Mouse (Mus musculus) spleen, adult 18-20 months (tissue): ENCODE results near the gene Tbx6.

Experiments
- DNase-seq, 2 experiments: peaks; one replicate each; pipeline ENCODE4 v3.0.0; 2022; ENCODE audit warnings: mixed read lengths in 2 of 2

Gene Tbx6

DNA sequence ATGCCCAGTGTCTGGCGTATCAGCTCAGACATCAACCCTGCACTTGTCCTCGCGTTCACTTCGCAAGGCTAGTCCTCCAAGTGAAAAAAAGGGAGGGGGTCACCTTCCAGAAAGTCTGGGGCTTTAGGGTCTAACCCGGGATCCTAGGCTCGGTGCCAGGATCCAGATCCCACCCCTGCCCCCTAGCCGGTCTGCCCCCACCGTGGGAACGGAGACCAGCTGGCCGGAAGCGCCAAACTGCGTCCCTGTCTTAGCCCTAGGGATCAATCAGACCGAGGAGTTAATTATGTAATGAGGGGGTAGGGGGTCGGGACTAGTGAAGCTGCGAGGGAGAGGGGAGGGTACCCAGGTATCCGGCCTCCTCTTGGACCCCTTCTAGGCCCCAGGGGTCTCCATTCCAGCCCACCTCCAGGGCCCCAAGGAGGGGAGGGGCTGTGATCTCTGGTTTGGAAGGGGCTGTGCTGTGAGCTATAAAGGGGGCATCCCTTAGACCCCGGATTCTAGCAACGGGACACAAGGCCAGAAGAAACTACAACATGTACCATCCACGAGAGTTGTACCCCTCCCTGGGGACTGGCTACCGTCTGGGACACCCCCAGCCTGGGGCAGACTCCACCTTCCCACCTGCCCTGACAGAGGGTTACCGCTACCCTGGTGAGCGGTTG, at the start of gene Tbx6:
Gene Tbx6 (plus strand): TSS at position 513 of the 665 bp plus-strand sequence.
- no peak for DNase-seq

DNA sequence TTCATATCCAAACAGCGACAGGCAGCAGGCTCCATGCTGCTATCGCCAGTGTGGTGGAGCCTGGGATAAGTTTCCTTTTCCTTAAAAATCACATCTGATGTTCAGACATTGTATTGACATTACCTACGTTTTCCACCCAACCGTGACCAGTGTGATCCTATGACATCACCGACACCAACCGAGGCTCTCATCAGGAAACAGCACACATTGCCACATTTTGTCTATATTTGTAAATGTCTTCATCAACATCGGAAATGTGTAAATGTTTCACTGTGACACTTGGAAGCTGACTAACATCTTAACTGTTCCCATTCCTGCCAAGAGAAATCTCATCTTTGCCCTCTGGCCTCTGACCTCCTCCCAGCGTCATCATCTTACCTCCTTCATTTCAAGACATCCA, 45.2 kb upstream of the Tbx6 start:
- DNase-seq, result no peak

DNA sequence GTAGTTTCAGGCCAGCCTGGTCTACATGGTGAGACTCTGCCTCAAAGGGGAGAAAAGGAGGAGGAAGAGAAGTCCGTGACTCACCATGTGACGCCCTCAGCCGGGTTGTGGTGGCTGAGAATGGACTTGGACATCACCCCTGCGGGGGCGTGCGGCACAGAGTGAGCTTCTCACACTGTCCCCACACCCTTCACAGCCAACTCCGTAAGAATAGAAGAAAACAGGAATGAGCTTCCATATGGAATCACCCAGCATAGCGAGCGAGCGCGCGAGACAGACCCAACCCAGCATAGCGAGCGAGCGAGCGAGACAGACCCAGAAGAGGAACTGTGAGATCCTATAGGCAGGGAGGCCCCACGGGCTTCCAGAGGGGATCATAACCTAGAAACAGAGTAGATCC, 41.7 kb upstream of the Tbx6 start:
- DNase-seq, result no peak

DNA sequence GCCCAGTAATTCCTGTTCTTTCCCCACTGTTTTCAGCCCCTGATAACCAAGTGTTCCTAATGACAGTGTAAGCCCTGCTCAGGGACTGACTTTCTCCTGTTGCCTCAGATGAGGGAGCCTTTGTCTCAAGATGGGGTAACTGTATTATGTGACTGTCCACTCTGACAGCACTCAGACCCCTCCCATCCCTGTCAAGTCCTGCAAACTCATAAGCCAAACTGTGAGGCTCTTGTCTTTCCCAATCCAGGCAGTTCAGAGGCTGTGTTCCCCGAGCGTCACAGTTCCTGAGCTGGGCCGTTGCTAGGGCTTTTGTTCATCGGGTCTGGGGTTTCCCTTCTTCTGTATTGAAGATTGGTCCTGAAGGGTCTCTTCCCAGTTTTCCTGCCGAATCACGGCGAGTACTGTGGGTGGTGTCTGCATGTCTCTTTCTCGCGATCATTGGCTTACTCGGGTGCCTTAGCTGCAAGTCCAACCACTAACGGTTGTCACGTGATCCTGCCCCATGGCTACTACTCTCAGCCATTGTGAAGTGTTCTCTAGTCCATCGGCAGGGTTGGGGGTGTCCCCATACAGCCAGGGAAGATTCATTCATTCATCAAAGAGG, 41.0 kb upstream of the Tbx6 start:
- DNase-seq, result no peak

DNA sequence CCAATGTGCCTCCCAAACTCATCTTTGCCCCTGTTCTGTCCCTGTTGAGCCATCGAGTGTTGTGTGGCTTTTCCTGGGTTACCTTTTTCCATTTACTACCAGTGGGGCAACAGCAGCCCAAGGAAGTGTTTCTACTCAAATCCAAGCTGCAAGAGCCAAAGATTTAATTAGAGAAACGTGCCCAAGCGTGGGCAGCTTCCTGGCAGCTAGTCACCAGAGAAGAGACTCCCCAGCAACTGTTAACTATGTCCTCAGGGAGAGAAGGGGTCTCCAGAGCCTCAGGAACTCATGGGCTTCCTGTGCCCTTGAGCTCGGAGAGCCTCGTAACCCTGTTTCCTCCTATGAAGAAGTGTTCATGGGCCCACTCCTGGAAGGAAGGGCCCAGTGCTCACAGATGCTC, 40.3 kb upstream of the Tbx6 start:
- no peak for DNase-seq

DNA sequence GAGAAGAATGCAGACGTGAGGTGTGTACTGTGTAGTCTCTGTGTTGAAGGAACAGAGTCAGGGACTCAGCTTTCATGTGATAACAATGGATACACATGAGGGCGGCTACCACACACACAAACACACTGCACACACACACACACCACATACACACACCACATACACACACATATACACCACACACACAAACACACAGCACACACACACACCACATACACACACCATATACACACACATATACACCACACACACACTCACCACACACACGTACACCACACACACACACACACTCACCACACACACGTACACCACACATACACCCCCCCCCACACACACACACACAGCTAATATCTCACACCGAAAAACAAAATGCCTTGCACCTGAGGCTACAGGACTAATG, 39.8 kb upstream of the Tbx6 start:
- DNase-seq, result no peak

DNA sequence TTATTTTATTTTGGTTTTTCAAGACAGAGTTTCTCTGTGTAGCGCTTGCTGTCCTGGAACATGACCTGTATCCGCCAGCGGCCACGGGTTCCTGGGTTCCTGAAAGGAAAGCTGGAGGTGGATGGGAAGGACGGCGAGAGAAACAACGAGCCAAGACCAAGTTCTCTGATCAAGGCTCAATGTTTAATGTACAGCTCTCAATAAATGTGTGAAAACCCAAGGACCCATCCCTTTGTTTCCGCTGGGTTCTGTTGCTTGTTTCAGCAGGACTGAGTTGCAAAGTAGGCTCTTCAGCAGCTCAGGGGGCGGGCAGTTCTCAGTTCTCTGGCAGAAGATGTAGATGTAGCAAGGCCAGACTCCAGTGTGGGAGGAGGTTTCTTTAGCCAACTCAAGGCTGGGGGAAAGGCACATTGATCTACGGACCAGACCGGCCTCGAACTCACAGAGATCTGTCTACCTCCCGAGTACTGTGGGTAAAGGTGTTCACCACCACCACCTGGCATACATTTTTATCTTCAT, 39.3 kb upstream of the Tbx6 start:
- DNase-seq, result no peak

DNA sequence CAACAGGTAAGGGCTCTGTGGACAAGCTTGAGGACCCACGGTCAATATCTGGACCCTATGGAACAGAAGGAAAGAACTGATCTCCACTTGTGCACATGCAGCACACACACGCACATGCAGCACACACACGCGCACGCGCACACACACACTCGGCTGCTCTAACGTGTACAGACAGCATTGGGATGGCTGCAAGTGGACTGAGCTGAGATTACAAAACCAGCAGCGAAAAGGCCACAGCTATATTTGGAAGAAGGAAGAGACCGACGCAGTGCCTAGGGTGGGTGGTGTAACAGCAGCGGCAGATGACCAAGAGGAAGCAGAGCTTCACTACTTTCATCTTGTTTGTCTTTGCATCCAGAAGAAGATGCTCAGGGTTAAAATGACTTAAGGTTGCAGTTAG, 35.2 kb upstream of the Tbx6 start:
- no peak for DNase-seq

DNA sequence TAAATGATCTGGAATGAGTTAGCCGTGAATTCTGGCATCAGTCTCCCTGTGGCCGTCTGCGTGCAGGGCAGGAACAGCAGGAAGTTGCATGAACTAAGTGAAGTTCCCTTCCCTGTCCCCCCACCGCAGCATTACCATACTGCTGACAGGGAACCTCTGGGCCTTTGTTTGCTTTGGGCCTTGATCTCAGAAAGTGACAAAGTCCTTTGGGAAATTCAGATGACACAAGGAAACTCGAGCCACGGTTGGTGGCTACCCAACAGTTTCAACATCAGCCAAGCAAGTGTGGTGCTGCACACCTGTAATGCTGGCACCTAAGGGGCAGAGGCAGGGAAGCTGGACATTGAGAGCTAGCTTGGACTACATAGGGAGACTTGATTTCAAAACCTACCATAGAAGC, 34.5 kb upstream of the Tbx6 start:
- DNase-seq, result peak in 1 of 2 experiments; percentile 30

DNA sequence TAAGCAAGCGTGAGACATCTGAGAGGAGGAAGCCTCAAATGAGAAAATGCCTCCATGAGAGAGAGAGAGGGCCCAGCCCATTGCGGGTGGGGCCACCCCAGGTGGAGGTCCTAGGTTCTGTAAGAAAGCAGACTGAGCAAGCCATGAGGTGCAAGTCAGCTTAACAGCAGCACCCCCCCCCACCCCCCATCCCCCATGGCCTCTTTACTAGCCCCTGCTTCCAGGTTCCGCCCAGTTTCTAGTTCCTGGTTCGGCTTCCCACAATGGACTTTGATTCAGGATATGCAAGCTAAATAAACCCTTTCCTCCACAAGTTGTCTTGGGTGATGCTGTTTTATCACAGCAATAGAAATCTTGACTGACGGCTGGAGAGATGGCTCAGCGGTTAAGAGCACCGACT, 32.5 kb upstream of the Tbx6 start:
- DNase-seq, result no peak

DNA sequence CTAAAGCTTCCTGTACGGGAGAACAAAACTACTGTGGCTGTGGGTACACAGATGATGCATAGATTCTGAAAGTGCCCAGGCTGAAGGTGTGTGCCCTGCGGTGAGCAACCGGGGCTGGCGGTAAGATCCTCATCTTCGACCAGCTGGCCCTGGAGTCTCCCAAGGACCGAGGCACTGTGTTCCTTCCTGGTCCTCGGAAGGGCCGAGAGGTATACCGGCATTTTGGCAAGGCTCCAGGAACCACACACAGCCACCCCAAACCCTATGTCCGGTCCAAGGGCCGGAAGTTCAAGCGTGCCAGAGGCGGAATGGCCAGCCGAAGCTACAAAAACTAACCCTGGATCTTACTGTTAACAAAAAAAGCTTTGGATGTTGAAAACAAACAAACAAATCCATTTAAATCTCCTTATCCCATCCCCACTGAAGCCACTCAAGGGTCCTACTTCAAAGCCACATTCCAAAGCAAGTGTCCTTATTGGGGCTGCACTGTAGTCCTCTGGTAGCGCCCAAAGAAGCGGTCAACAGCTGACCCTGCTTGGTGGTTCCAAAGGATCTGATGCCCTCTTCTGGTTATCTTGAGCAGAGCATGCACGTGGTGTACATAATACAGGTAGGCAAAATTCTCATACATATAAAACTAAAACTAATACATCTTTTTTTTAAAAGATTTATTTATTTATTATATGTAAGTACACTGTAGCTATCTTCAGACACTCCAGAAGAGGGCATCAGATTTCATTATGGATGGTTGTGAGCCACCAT, 31.5 kb upstream of the Tbx6 start:
- DNase-seq, result no peak

DNA sequence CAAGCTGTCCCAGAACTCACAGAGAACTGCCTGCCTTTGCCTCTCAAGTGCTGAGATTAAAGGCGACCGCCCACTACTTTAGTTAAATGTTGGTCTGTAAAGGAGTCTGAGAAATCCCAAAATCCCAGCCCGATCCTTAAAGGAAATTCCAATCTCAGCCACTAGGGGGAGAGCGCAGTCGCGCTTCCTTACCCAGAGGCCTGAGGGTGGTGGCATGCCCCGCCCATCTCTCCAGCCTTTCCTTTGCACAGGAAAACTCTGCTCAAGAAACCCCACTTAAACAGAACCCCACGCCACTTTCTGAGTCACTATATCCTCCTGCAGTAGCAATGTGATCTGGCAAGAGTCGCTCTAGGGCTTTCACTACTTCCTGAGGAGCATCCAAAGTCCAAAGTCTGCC, 26.4 kb upstream of the Tbx6 start:
- DNase-seq, result peak; percentile 37 to 66

DNA sequence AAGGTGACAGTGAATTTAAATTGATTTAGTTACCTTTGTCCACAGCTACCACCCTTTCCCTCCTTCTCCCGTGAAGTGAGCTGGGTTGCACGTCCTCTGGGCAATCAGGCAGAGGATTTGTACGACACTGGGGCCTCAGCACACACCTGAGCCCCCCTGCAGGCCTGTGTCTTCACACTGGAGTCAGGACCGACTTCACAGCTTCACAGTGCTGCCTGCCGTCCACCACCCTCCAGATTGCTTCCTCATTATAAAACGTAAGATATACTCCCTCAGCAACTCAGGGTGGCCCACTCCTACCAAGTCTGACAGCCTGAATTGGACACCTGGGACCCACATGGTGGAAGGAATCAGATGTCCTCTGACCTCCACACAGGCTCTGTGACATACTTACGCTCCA, 22.7 kb upstream of the Tbx6 start:
- DNase-seq, result no peak

DNA sequence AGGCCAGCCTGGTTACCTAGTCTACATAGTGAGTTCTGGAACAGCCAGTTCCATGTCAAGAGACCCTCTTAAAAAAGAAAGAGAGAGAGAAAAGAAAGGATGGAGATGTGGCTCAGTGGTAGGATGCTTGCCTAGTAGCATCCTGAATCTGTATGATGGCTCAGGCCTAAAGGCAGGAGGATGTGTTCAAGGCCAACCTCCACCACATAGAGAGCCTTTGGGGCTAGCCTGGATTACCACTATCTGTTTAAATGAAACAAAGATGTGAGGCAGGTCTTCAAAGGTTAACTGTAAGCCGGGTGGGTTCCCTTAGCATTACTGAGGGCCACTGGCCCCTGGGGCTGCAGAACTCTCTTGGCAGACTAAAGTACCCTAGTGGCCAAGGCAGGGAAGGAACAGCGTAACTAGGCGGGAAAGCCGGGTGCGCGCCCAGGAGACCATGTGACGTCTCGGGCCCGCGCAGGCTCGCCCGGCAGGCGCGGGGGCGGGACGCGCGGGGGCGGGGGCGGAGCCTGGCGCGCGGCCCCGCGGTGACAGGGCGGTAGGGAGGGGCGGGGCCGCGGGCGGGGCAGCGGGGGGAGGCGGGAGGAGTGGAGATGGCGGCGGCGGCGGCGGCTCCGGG, 22.1 kb upstream of the Tbx6 start, which contains the start of gene Mapk3:
Gene Mapk3 (plus strand): TSS at position 552 of the 622 bp plus-strand sequence.
- DNase-seq, result peak; percentile 80 to 86

DNA sequence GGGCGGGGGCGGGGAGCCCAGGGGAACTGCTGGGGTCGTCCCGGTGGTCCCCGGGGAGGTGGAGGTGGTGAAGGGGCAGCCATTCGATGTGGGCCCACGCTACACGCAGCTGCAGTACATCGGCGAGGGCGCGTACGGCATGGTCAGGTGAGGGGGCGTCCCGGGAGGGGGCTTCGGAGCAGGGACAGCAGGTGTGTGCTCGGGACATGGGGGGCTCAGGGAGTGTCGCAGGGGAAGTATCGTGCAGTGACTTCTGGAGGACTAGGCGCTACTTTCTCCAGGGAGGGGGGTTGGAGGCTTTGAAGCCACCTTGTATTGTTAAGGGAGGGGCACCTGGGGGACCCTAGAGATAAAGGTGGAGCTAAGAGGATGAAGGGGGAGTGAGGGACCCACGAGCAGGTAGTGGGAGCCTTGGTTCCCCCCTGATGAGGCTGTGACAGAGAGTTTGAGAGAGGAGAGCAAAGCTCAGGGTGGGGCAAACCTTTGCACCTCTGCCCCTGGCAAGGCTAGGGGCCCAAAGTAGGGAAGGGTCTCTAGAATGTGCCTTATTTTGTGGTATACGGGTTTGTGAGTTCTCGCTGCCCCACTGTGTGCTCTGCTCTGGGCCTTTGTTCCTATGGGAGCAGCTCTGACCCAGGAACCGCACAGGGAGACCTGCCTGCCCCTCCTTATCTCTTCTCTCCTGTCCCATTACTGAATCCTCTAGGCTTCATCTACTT, 21.5 kb upstream of the Tbx6 start:
- peak in 1 of 2 experiments; percentile 13 for DNase-seq

DNA sequence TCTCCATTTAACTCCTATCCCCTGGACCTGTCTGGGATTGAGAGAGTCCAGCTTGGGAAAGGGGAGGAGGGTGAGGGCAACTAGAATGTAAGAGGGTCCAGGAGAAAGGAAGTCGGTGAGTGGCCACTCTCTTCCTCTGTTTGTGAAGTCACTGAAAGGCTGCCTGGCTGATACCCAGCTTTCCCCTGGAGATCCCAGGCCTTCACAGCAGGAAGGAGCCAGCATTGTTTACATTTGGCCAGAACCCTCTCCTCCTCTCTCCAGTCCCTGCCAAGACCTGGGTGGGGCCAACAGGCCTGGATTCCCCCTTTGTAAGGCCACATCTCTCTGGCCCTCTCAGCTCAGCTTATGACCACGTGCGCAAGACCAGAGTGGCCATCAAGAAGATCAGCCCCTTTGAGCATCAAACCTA, 20.9 kb upstream of the Tbx6 start:
- peak in 1 of 2 experiments; percentile 20 for DNase-seq

DNA sequence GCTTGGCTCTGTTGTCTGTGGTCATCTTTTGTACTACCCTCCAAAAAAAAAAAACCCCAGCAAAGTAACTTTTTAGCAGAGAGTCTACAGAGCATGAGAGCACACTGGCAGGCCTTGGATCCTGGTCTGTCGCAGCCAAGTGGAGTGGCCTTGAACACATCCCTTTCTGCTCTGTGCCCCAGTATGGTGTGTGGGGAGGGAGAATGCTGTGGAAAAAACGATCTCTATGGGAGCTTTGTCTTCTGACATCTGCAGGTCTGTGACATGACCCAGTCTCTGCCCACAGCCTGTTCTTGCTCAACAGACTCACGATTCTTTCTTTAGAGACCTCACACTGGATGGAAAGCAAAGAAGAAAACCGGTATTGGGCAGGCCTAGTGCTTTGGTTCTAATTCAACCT, 20.3 kb upstream of the Tbx6 start:
- DNase-seq, result no peak

DNA sequence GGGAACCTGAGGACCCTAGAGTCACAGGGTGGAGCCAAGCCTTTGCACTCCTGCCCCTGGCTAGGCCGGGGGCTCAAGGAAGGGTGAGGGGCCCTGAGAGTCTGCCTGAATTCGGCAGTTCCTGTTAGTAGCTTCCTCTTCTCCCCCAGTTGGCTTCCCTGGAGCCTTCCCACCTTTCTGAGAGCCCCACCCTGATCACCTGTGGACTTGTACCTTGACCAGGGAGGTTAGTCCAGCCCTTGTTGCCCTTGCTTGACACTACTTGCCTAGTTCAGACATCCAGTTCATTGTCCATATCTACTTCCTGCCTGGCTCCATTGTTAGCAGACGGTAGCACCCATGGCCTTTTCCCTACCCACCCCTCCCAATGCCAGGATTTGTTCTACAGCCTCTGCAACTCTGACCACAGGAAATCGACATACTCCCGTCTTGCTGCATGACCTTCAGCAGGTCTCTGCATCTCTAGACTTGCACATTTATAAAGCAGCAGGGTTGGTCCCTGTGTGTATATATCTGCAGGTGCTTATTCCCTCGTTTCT, 19.7 kb upstream of the Tbx6 start:
- DNase-seq, result no peak

DNA sequence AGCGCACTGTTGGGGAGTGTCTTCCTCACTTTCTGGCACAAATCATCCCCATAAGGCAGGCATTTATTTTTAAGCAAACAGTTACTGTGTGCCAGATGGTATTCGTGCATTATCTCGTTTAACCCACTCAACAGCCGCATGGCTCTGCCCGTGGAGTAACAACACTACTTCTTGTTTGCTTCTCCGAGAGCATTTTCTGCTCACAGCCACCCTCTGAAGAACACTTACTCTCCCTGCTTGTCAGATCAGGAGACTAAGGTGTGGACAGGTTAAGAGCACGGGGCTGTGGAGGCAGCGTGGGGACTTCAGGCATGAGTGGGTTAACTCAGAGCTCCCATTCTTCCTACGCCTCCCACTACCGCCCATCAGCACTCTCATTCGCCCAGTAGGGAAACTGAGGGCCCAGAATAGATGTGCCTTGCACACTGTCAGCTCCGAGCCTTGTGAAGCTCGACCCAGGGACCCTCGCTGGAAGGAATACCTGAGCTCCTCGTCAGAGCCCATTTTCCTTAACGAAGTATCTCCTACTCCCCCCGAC, 18.7 kb upstream of the Tbx6 start:
- no peak for DNase-seq

DNA sequence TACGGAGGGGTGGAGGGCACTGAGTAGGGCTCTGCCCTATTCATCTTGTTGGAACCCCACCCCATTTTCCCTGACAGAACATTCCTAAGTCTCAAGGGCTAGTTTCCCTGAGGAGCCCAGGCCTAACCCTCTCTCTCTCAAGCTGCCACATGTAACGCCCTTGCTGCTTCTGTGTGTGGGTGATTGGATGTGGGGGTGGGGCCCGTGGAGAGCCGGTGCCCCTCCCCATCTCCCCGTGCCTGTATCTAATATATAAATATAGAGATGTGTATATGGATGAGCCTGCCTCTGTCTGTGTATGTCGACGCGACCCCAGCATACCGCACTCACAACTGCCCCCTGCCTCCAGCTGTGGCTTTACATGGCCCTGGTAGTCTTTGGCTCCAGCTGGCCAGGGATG, 15.7 kb upstream of the Tbx6 start:
- DNase-seq, result no peak

DNA sequence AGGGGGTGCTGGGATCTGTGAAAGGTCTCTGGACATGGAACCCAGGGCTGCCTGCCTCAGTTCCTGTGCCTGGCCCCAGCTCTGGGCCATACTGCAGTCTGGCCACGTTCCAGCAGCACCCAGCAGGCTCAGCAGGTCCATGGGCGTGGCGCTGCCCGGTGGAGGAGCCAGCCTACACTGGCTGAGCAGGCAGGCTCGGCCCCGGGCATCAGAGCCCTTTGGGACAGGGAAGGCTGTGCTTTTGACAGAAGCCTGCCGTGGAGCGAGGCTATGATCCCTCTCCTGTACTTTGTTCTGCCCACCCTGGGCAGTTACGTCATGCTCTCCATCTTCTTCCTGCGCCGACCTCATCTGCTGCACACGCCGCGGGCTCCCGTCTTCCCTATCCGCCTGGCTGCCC, 15.1 kb upstream of the Tbx6 start, which contains the start of gene Gdpd3:
Gene Gdpd3 (plus strand): TSS at position 134 of the 400 bp plus-strand sequence.
- no peak for DNase-seq

DNA sequence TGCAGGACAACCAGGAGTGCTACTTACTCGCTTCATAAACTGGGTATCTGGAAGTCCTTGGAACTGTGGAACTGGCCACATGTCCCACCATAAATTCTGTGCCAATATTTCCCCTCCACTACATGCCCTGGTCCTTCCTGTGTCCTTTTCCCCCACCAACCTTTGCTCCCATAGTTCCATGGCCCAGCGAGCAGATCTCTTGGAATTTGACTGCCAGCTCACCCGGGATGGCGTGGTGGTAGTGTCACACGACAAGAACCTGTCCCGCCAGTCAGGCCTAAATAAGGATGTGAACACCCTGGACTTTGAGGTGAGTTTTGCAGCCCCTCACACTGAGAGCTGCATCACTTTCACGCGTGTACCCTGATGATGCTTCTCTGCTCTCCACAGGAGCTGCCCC, 14.3 kb upstream of the Tbx6 start:
- no peak for DNase-seq
